Mouse (Mus musculus): ENCODE results near the gene Pnkp. TPM values are rescaled to one million over a fixed set of nuclear protein-coding genes. Genes with fewer than 3 reads are reported as not detected.

The Pnkp gene
- total RNA-seq, 2 experiments from 2014 or later: 27.1 to 27.2 TPM

DNA sequence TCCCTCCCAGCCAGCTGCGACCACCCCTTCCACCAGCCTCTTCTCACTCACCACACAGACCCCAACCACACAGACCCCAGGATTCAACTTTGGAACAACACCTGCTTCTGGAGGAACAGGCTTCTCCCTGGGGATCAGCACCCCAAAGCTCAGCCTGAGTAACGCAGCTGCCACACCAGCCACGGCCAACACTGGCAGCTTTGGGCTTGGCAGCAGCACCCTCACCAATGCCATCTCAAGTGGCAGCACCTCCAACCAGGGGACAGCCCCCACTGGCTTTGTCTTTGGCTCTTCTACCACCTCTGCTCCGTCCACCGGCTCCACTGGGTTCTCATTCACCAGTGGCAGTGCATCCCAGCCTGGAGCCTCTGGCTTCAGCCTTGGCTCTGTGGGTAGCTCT is 28.2 kb upstream of the Pnkp start:
- DNase-seq: no peak

DNA sequence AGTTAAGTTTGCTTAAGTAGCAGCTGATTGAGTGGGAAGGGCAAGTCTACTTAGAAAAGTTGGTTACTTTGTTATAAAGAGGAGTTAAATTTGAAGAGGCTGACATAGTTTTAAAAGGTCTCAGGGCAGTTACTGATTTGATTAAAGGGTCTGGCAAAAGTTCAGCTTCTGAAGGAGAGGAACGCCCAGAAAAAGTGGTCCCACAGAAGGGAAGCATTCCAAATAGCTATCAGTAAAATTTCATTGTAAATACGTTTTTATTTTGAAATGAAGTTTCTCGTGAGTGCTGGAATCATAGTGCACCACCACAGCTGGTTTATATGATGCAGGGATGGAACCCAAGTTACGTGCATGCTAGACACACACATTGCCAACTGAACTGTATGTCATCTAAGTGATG is 24.2 kb upstream of the Pnkp start:
- no peak for DNase-seq

DNA sequence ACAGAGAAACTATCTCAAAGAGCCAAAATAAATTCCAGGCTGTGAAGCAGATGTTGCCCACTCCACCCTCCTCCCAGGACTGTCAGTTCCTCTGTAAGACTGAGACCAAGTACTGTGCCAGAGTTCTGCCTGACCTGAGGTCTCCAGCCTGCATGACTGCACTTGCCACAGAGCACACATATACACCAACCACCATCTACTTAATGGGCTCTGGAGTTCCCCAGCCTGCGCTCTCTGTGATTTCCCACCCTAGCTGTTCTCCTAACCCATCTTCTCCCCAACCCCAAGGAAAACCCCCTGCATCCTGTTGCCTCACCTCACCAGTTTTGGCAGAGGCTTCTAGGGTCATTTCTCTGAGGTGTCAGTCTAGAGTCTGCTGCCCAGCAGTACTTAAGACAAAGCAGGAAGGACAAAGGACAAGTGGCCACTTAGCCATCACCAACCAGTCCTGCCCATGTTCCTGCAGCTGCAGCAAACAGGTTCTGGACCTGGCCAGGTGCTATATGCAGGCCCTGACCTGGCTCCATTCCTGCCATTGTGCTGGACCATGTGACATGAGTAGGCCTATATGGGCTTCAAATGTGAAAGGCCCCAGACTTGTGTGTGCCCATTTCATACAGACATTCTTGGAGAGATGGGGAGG is 21.4 kb upstream of the Pnkp start:
- no peak for DNase-seq

GRCm38 (mm10) chr7:44836016-44836404 is 20.9 kb upstream of the Pnkp start:
- DNase-seq: no peak

DNA sequence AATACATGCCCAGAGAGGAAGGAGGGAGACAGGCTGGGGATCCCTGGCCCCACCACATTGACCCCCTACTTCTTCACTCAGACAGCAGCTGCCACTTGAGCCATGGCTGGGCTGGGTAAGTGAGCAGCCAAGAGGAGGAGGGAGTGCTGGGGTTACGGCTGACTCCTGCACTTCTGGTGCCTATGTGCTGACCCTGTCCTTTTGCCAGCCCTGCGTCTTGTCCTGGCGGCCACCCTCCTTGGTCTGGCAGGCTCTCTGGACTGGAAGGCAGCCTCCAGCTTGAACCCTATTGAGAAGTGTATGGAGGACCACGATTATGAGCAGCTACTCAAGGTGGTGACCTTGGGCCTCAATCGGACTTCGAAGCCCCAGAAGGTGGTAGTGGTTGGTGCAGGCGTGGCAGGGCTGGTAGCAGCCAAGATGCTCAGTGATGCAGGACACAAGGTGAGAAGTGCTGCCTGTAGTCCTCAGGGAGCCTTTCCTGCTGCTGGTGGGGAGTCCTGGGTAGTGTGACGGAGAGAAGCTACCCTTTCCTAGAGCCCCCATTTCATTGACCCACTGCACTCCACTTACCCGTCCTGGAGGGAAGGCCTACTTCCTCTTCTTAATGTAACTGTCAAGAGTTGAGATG is 20.4 kb upstream of the Pnkp start:
- DNase-seq: no peak

GRCm38 (mm10) chr7:44838073-44838472 is 18.9 kb upstream of the Pnkp start:
- no peak for DNase-seq

- DNase-seq: no peak
These were observed 17.8 kb upstream of the Pnkp start for GRCm38 (mm10) chr7:44839171-44839490.

- peak; percentile 54 to 57 for DNase-seq
These were observed 17.3 kb upstream of the Pnkp start for GRCm38 (mm10) chr7:44839491-44840191.

DNA sequence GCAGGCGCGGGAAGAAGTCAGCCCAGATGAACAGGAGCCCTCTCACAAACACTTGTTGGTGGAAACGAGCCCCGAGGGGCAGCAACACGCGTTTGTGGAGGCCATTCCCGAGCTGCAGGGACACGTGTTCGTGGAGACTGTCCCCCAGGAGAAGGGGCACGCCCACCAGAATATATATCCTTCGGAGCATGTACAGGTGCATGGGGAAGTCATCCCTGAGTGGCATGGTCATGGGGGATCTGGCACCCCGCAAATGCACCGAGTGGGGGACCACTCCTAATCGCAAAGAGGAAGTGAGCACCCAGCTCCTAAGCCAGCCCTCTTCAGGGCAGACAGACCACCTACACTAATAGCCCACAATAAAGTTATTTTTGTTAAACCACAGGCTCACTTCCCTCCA is 16.5 kb upstream of the Pnkp start:
- no peak for DNase-seq

- no peak for DNase-seq
These were observed 15.0 kb upstream of the Pnkp start for GRCm38 (mm10) chr7:44841825-44842463.

DNA sequence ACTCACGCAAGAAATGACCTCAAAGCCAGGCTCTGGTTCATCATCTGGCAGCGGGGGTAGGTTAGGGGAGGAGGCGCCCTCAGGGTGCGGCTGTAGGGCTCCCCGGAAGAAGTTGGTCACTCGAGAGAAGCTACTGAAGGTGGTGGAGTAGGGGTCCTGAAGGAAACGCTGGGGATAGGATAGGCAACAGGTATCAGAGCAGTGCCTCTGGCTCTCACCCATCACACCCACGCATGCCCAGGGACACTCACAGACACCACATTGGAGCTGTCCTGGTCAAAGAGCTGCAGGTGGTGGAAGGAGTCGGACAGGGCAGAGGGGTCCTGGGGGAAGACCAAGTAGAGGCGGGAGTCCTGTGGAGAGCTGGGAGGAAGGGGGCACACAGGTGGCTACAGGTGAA is 11.9 kb upstream of the Pnkp start:
- DNase-seq: no peak

GRCm38 (mm10) chr7:44846804-44847203 is 10.1 kb upstream of the Pnkp start:
- DNase-seq: no peak

GRCm38 (mm10) chr7:44847772-44848171 is 9.2 kb upstream of the Pnkp start:
- no peak for DNase-seq

- DNase-seq: peak; percentile 99 to 100
These were observed 8.2 kb upstream of the Pnkp start, which contains the start of the genes Akt1s1 and Tbc1d17 for GRCm38 (mm10) chr7:44848561-44849415. Gene Akt1s1, plus strand, starts transcription at chr7:44848991. Gene Tbc1d17, minus strand, starts transcription at chr7:44849079.

- DNase-seq: peak; percentile 90
These were observed 7.4 kb upstream of the Pnkp start for GRCm38 (mm10) chr7:44849416-44850111.

GRCm38 (mm10) chr7:44850146-44850545 is 6.8 kb upstream of the Pnkp start:
- peak in 1 of 2 experiments; percentile 68 for DNase-seq

GRCm38 (mm10) chr7:44850789-44851624 is 5.9 kb upstream of the Pnkp start:
- DNase-seq: no peak

GRCm38 (mm10) chr7:44851625-44852234 is 5.2 kb upstream of the Pnkp start:
- no peak for DNase-seq

- DNase-seq: no peak
These were observed 4.5 kb upstream of the Pnkp start for GRCm38 (mm10) chr7:44852259-44853027.

DNA sequence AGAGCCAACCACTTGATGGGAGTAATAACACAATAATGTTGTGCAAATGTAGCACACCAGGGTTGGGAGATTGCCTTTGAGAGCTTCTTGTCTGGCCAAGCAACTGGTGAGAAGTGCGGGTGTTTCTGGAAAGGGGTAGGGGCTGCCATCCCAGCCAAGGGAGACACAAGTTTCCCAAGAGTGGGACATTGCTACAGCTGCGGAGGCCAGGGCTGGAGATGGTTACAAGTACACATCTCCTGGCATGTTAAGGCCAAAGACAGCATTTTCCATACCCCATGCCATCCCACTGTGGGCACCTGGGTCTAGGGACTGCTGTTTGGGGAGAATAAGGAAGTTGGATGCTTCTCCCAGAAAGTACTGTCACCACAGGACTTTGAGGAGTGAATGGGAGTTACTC is 3.9 kb upstream of the Pnkp start:
- DNase-seq: no peak

All from layer of hippocampus, postnatal 36 days (tissue).